Mouse (Mus musculus) CH12.LX (cell line): ENCODE data around the gene Epb41l5. TPM values are rescaled to one million over a fixed set of nuclear protein-coding genes. Genes with fewer than 3 reads are reported as not detected.

Source experiments
- DNase-seq: peaks from one replicate; pipeline ENCODE4 v3.0.0-alpha.2; 2013; ENCODE audit errors: extremely low read depth
- H3K27ac ChIP-seq: 2 replicates; pipeline ENCODE4 v1.5.1; 2012; ENCODE audit warnings: low read depth, mild to moderate bottlenecking, control low read depth, moderate library complexity; ENCODE audit not compliant: insufficient read depth
- H3K27me3 ChIP-seq: replicated peaks from 2 replicates; pipeline ENCODE3; 2012; ENCODE audit warnings: inconsistent platforms
- H3K36me3 ChIP-seq, 2 experiments: replicated peaks in 1 of 2; 2 replicates each; pipeline versions ENCODE3 to v1.6.1; 2012; ENCODE audit warnings: inconsistent platforms in 1 of 2, low read length in 1 of 2, mild to moderate bottlenecking in 1 of 2, mixed read lengths in 1 of 2, moderate library complexity in 1 of 2; ENCODE audit not compliant: control insufficient read depth in 1 of 2, insufficient read depth in 1 of 2
- H3K4me1 ChIP-seq, 2 experiments: 2 replicates each; pipeline ENCODE4 v1.6.1; 2012; ENCODE audit warnings: inconsistent platforms in 1 of 2, moderate library complexity in 1 of 2; ENCODE audit not compliant: insufficient read depth in 2 of 2, control insufficient read depth in 1 of 2
- H3K4me2 ChIP-seq: 2 replicates; pipeline ENCODE4 v1.6.1; 2012; ENCODE audit warnings: low read depth, mild to moderate bottlenecking, control low read depth; ENCODE audit not compliant: poor library complexity, insufficient read depth, severe bottlenecking
- H3K4me3 ChIP-seq, 3 experiments: fragments of 150-350 bp in 1 of 3; sonication (generic) in 1 of 3; replicated peaks in 1 of 3; 2 replicates each; pipeline versions ENCODE3 to v1.5.1; 2011 to 2012; ENCODE audit warnings: low read depth in 2 of 3, low read length in 2 of 3, mild to moderate bottlenecking in 2 of 3, moderate library complexity in 2 of 3, control low read depth in 1 of 3, improper control_type of control experiment in 1 of 3, inconsistent platforms in 1 of 3, mixed read lengths in 1 of 3; ENCODE audit not compliant: poor library complexity in 1 of 3
- H3K79me2 ChIP-seq: replicated peaks from 2 replicates; pipeline ENCODE4 v1.6.1; 2012; ENCODE audit warnings: mild to moderate bottlenecking, moderate library complexity; ENCODE audit not compliant: control insufficient read depth, poor library complexity, insufficient read depth, severe bottlenecking; ENCODE audit errors: extremely low read depth
- H3K9ac ChIP-seq: 2 replicates; pipeline ENCODE4 v1.6.1; 2012; ENCODE audit warnings: low read depth, mild to moderate bottlenecking, control low read depth, moderate library complexity; ENCODE audit not compliant: insufficient read depth
- H3K9me3 ChIP-seq: replicated peaks from 2 replicates; pipeline ENCODE3; 2012; ENCODE audit warnings: low read length, inconsistent platforms, mixed read lengths
- BHLHE40 ChIP-seq: IDR thresholded peaks from 2 replicates; pipeline ENCODE4 v1.6.1; 2011; ENCODE audit warnings: mild to moderate bottlenecking, low read depth, low read length, improper control_type of control experiment
- CHD2 ChIP-seq: IDR thresholded peaks from 2 replicates; pipeline ENCODE4 v1.6.1; 2011; ENCODE audit warnings: low read length, improper control_type of control experiment
- EP300 ChIP-seq: IDR thresholded peaks from 2 replicates; pipeline ENCODE4 v1.6.1; 2011; ENCODE audit warnings: low read length, improper control_type of control experiment
- ETS1 ChIP-seq: conservative IDR thresholded peaks from 2 replicates; pipeline ENCODE4 v1.6.1; 2012; ENCODE audit warnings: low read depth, mild to moderate bottlenecking, inconsistent platforms, low read length, improper control_type of control experiment, moderate library complexity
- GABPA ChIP-seq: IDR thresholded peaks from 2 replicates; pipeline ENCODE4 v1.6.1; 2012; ENCODE audit warnings: low read depth, low read length, improper control_type of control experiment, inconsistent platforms; ENCODE audit not compliant: insufficient replicate concordance
- HCFC1 ChIP-seq: IDR thresholded peaks from 2 replicates; pipeline ENCODE4 v1.6.1; 2012; ENCODE audit warnings: low read depth, mild to moderate bottlenecking, inconsistent platforms, low read length, improper control_type of control experiment
- IRF4 ChIP-seq: IDR thresholded peaks from 2 replicates; pipeline ENCODE4 v1.6.1; 2014; ENCODE audit warnings: low read depth, mild to moderate bottlenecking, inconsistent platforms, low read length, improper control_type of control experiment
- JUN ChIP-seq: IDR thresholded peaks from 2 replicates; pipeline ENCODE4 v1.6.1; 2011; ENCODE audit warnings: low read depth, mild to moderate bottlenecking, low read length, improper control_type of control experiment, moderate library complexity; ENCODE audit not compliant: insufficient read depth
- JUND ChIP-seq: conservative IDR thresholded peaks from 2 replicates; pipeline ENCODE4 v1.6.1; 2011; ENCODE audit warnings: low read depth, low read length, improper control_type of control experiment
- KAT2A ChIP-seq: IDR thresholded peaks from 2 replicates; pipeline ENCODE4 v1.6.1; 2012; ENCODE audit warnings: low read length, improper control_type of control experiment, inconsistent platforms; ENCODE audit not compliant: insufficient replicate concordance
- MAFK ChIP-seq: IDR thresholded peaks from 2 replicates; pipeline ENCODE4 v1.6.1; 2011; ENCODE audit warnings: low read length, improper control_type of control experiment; ENCODE audit not compliant: insufficient replicate concordance
- MAX ChIP-seq: IDR thresholded peaks from 2 replicates; pipeline ENCODE4 v1.6.1; 2011; ENCODE audit warnings: low read length, improper control_type of control experiment
- MAZ ChIP-seq: IDR thresholded peaks from 2 replicates; pipeline ENCODE4 v1.6.1; 2012; ENCODE audit warnings: low read depth, mild to moderate bottlenecking, inconsistent platforms, low read length, improper control_type of control experiment, moderate library complexity
- MEF2A ChIP-seq: IDR thresholded peaks from 2 replicates; pipeline ENCODE4 v1.6.1; 2014; ENCODE audit warnings: low read depth, mild to moderate bottlenecking, inconsistent platforms, low read length, improper control_type of control experiment, borderline replicate concordance
- MXI1 ChIP-seq: IDR thresholded peaks from 2 replicates; pipeline ENCODE4 v1.6.1; 2011; ENCODE audit warnings: mild to moderate bottlenecking, low read depth, low read length, improper control_type of control experiment
- MYC ChIP-seq: IDR thresholded peaks from 2 replicates; pipeline ENCODE4 v1.6.1; 2011; ENCODE audit warnings: low read depth, mild to moderate bottlenecking, improper control_type of control experiment, low read length
- NELFE ChIP-seq: IDR thresholded peaks from 2 replicates; pipeline ENCODE4 v1.6.1; 2011; ENCODE audit warnings: low read depth, low read length, improper control_type of control experiment
- POLR2AphosphoS2 ChIP-seq: IDR thresholded peaks from 2 replicates; pipeline ENCODE4 v1.6.1; 2011; ENCODE audit warnings: low read depth, low read length, improper control_type of control experiment
- RCOR1 ChIP-seq: conservative IDR thresholded peaks from 2 replicates; pipeline ENCODE4 v1.6.1; 2012; ENCODE audit warnings: low read depth, mild to moderate bottlenecking, inconsistent platforms, low read length, improper control_type of control experiment
- SIN3A ChIP-seq: IDR thresholded peaks from 2 replicates; pipeline ENCODE4 v1.6.1; 2012; ENCODE audit warnings: low read length, improper control_type of control experiment, inconsistent platforms
- SMC3 ChIP-seq: IDR thresholded peaks from 2 replicates; pipeline ENCODE4 v1.6.1; 2011; ENCODE audit warnings: low read depth, low read length, improper control_type of control experiment
- UBTF ChIP-seq: IDR thresholded peaks from 2 replicates; pipeline ENCODE4 v1.6.1; 2012; ENCODE audit warnings: low read depth, mild to moderate bottlenecking, inconsistent platforms, low read length, improper control_type of control experiment, moderate library complexity
- USF2 ChIP-seq: conservative IDR thresholded peaks from 2 replicates; pipeline ENCODE4 v1.6.1; 2011; ENCODE audit warnings: low read depth, low read length, improper control_type of control experiment
- ZKSCAN1 ChIP-seq: IDR thresholded peaks from 2 replicates; pipeline ENCODE4 v1.6.1; 2012; ENCODE audit warnings: low read depth, inconsistent platforms, low read length, improper control_type of control experiment, borderline replicate concordance
- ZMIZ1 ChIP-seq: IDR thresholded peaks from 2 replicates; pipeline ENCODE4 v1.6.1; 2012; ENCODE audit warnings: low read depth, mild to moderate bottlenecking, inconsistent platforms, low read length, improper control_type of control experiment
- dilution Hi-C: fragments of 300-500 bp; cut with MboI; formaldehyde crosslinking; loops from 2 replicates; pipeline ENCODE4 v1.14.3; 2020; ENCODE audit warnings: low sequenced_read_pairs; ENCODE audit not compliant: extremely low pct_unique_long_range_greater_than_20kb, extremely low pct_ligation_motif_present
- in situ Hi-C: fragments of 300-500 bp; cut with MboI; formaldehyde crosslinking; loops from 3 replicates; pipeline ENCODE4 v1.14.3; 2019; ENCODE audit warnings: low sequenced_read_pairs, low pct_ligation_motif_present, low pct_unique_long_range_greater_than_20kb, mixed read lengths
- polyA plus RNA-seq: library from polyadenylated mRNA; unstranded; fragments of >175 nt; gene quantifications from 2 replicates; pipeline ENCODE4 v1.2.1, GENCODE M21; 2012; ENCODE audit warnings: low read depth; ENCODE audit not compliant: insufficient read length
- total RNA-seq, 2 experiments: library from RNA; depleted of rRNA; stranded (reverse); fragments of 300-350 nt in 1 of 2; fragments of >200 nt in 1 of 2; gene quantifications; 2 replicates each; pipeline ENCODE4 v1.2.3; 2012 to 2014

The Epb41l5 gene
- total and polyA plus RNA-seq, 3 experiments: 3.8 to 4.5 (median 4.3) TPM

DNA sequence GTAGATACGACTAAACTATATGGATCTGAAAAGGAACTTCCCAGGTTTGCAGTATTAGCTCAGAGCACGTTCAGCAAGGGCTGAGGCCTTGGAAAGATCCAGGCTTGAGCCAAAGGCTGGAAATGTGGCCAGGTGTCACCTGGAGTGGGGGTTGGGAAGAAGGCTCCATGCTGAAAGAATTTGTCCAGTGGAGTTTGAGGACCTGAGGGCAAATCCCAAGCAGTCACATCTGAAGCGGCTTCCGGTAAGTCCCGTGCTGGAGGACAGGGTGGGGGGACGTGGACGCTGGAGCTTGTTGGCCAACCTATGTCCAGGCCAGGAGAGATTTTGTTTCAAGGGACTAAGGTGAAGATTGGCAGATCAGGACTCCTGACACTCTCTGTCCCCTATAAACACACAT, 125.0 kb downstream of the Epb41l5 start:
- DNase-seq: no peak
- Histone ChIP-seq H3K4me1 (peaks cover 7 to 16% of the 10 kb centered on the region in 2 experiments), H3K9me3 (peaks cover 17% of the 10 kb centered on the region), H3K4me3 (no peak overlapping the region), H3K79me2 (no peaks in the 10 kb centered on the region), H3K4me2 (no peak overlapping the region), H3K27ac (no peak overlapping the region), H3K36me3 (peaks cover 0 to 21% of the 10 kb centered on the region in 2 experiments), H3K9ac (no peak overlapping the region)
- dilution Hi-C loops: no loop called here
- TF ChIP-seq MYC: no peak
- TF ChIP-seq GABPA: no peak
- TF ChIP-seq, all 38 proteins: peak for 0
- in situ Hi-C loops: no loop called here
- no peaks in the 10 kb centered on the region for H3K27me3 ChIP-seq

GRCm38 (mm10) chr1:119523369-119523768, 125.4 kb downstream of the Epb41l5 start:
- Histone ChIP-seq H3K4me1 (peaks cover 7 to 16% of the 10 kb centered on the region in 2 experiments), H3K79me2 (no peaks in the 10 kb centered on the region), H3K4me3 (no peak overlapping the region), H3K4me2 (no peak overlapping the region), H3K27ac (no peak overlapping the region), H3K27me3 (no peaks in the 10 kb centered on the region), H3K9me3 (peaks cover 15% of the 10 kb centered on the region), H3K36me3 (peaks cover 0 to 17% of the 10 kb centered on the region in 2 experiments), H3K9ac (no peak overlapping the region)
- dilution Hi-C loops: no loop called here
- TF ChIP-seq CHD2: no peak
- TF ChIP-seq JUND: no peak
- no peak for TF ChIP-seq ZMIZ1
- no peak for TF ChIP-seq JUN
- no peak for TF ChIP-seq USF2
- no peak for TF ChIP-seq ETS1
- no peak for TF ChIP-seq RCOR1
- no peak for TF ChIP-seq MAX
- TF ChIP-seq MAFK: no peak
- no peak for TF ChIP-seq POLR2AphosphoS2
- no peak for TF ChIP-seq EP300
- TF ChIP-seq NELFE: no peak
- DNase-seq: no peak
- in situ Hi-C loops: no loop called here

GRCm38 (mm10) chr1:119522726-119523125, 126.1 kb downstream of the Epb41l5 start:
- H3K79me2 ChIP-seq: no peaks in the 10 kb centered on the region
- peaks cover 13% of the 10 kb centered on the region for H3K9me3 ChIP-seq
- dilution Hi-C loops (no loop called here), in situ Hi-C loops (no loop called here)
- no peak overlapping the region for H3K4me2 ChIP-seq
- H3K36me3 ChIP-seq: peaks cover 0 to 12% of the 10 kb centered on the region in 2 experiments
- peaks cover 7 to 19% of the 10 kb centered on the region in 2 experiments for H3K4me1 ChIP-seq
- H3K27me3 ChIP-seq: no peaks in the 10 kb centered on the region
- no peak for DNase-seq
- no peak overlapping the region for H3K27ac ChIP-seq
- H3K4me3 ChIP-seq: no peak overlapping the region
- TF ChIP-seq SMC3: no peak
- TF ChIP-seq UBTF: no peak
- TF ChIP-seq MAX: no peak
- TF ChIP-seq POLR2AphosphoS2: no peak
- TF ChIP-seq NELFE: no peak
- TF ChIP-seq USF2: no peak
- no peak for TF ChIP-seq ZKSCAN1
- TF ChIP-seq BHLHE40: no peak
- no peak for TF ChIP-seq GABPA
- no peak for TF ChIP-seq ZMIZ1
- no peak for TF ChIP-seq RCOR1
- TF ChIP-seq HCFC1: no peak
- TF ChIP-seq KAT2A: no peak
- no peak for TF ChIP-seq MAZ
- TF ChIP-seq MXI1: no peak
- TF ChIP-seq MAFK: no peak
- TF ChIP-seq IRF4: no peak
- no peak for TF ChIP-seq SIN3A
- no peak for TF ChIP-seq MEF2A
- no peak overlapping the region for H3K9ac ChIP-seq
